In genomic region chr13:24279407-24279761, GRCm38 (mm10) we compare ENCODE assay signal across 8 mouse cellular contexts. TPM values are rescaled to one million over a fixed set of nuclear protein-coding genes. Genes with fewer than 3 reads are reported as not detected.
DNase-seq lines count a peak whose midpoint lies in the region; ATAC-seq and TF ChIP-seq lines count a peak whose summit lies in the region.

No protein-coding gene starts in this region.

- DNase-seq in cerebellum, adult 11 months, result peak; percentile 11
- DNase-seq in cerebellum, postnatal 14 days, result no peak
- no peak for DNase-seq in lung, adult 18-20 months
- no peak for DNase-seq in limb, embryonic 14.5 days (ENCODE audit: low spot score)
- no peak for DNase-seq in adrenal gland, postnatal 10 days
- no peak for DNase-seq in thymus, adult 18-20 months

- no peaks in the 10 kb centered on the region for H3K9me3 ChIP-seq in lung, embryonic 15.5 days
- H3K9me3 ChIP-seq in limb, embryonic 14.5 days (ENCODE audit: control insufficient read depth, low read length), result no peaks in the 10 kb centered on the region
- H3K9me3 ChIP-seq in stomach, embryonic 14.5 days (ENCODE audit: control insufficient read depth, low read depth, low read length), result no peaks in the 10 kb centered on the region

- no peaks in the 10 kb centered on the region for H3K27me3 ChIP-seq in lung, embryonic 15.5 days
- no peaks in the 10 kb centered on the region for H3K27me3 ChIP-seq in limb, embryonic 14.5 days (ENCODE audit: control insufficient read depth, insufficient read depth, low read length)
- no peaks in the 10 kb centered on the region for H3K27me3 ChIP-seq in stomach, embryonic 14.5 days (ENCODE audit: control insufficient read depth, insufficient read depth, low read length)

- H3K4me3 ChIP-seq in lung, embryonic 15.5 days, result peak overlapping the region; percentile 69
- H3K4me3 ChIP-seq in limb, embryonic 14.5 days (replicated peaks; ENCODE audit: low read length), result peak overlapping the region; percentile 76
- peak overlapping the region; percentile 47; the same call in 1 of the 2 replicates for H3K4me3 ChIP-seq in stomach, embryonic 14.5 days (ENCODE audit: low read depth, low read length)

- 0 out of 2 replicates have a peak, but pooled peaks cover 3% of the 10 kb centered on the region for H3K36me3 ChIP-seq in lung, embryonic 15.5 days
- H3K36me3 ChIP-seq in limb, embryonic 14.5 days (ENCODE audit: control insufficient read depth, insufficient read depth, low read length), result peaks cover 3% of the 10 kb centered on the region; the same call in 1 of the 2 replicates
- no peaks in the 10 kb centered on the region for H3K36me3 ChIP-seq in stomach, embryonic 14.5 days (ENCODE audit: control insufficient read depth, insufficient read depth, low read length)

- no peak for TF ChIP-seq POLR2A in limb, embryonic 14.5 days (IDR thresholded peaks at IDR 0.05; ENCODE audit: borderline replicate concordance, extremely low read depth, insufficient read depth, insufficient read length)

- peak overlapping the region; percentile 88 for H3K4me2 ChIP-seq in lung, embryonic 15.5 days
- peak overlapping the region; percentile 87 for H3K4me2 ChIP-seq in limb, embryonic 14.5 days (replicated peaks; ENCODE audit: low read depth, low read length, severe bottlenecking)
- H3K4me2 ChIP-seq in stomach, embryonic 14.5 days (replicated peaks; ENCODE audit: low read depth, low read length), result peak overlapping the region; percentile 81

- peak overlapping the region; percentile 79; the same call in 1 of the 2 replicates for H3K9ac ChIP-seq in lung, embryonic 15.5 days
- peak overlapping the region; percentile 79 for H3K9ac ChIP-seq in limb, embryonic 14.5 days (ENCODE audit: low read depth, low read length, severe bottlenecking)
- no peak overlapping the region for H3K9ac ChIP-seq in stomach, embryonic 14.5 days (replicated peaks; ENCODE audit: low read depth, low read length)

- H3K27ac ChIP-seq in lung, embryonic 15.5 days, result peak overlapping the region; percentile 38; the same call in 1 of the 2 replicates
- H3K27ac ChIP-seq in limb, embryonic 14.5 days (replicated peaks; ENCODE audit: low read depth, low read length), result no peak overlapping the region
- H3K27ac ChIP-seq in stomach, embryonic 14.5 days (ENCODE audit: low read length), result no peak overlapping the region; the same call in 1 of the 2 replicates

- H3K4me1 ChIP-seq in lung, embryonic 15.5 days, result peaks cover 21% of the 10 kb centered on the region; the same call in 1 of the 2 replicates
- peaks cover 16% of the 10 kb centered on the region for H3K4me1 ChIP-seq in limb, embryonic 14.5 days (ENCODE audit: control insufficient read depth, insufficient read depth, low read length)
- H3K4me1 ChIP-seq in stomach, embryonic 14.5 days (ENCODE audit: control insufficient read depth, insufficient read depth, low read length), result 0 out of 2 replicates have a peak, but pooled peaks cover 7% of the 10 kb centered on the region

- ATAC-seq in lung, embryonic 15.5 days (ENCODE audit: borderline replicate concordance, extremely low read depth, low FRiP score, low TSS enrichment), result no peak
- no peak for ATAC-seq in limb, embryonic 14.5 days (ENCODE audit: low FRiP score, low read depth)
- no peak for ATAC-seq in stomach, embryonic 14.5 days (ENCODE audit: insufficient number of reproducible peaks, insufficient read depth, low FRiP score, low read depth)

- 33% methylated on average over 11 of the region's 11 CpGs for WGBS in lung, embryonic 15.5 days
- 46% methylated on average over 11 of the region's 11 CpGs for WGBS in limb, embryonic 14.5 days
- 36% methylated on average over 11 of the region's 11 CpGs for WGBS in stomach, embryonic 14.5 days

RNA-seq across cellular contexts. Expression of gene Carmil1, which starts 1.2 kb away (rescaled TPM):
- polyA plus RNA-seq in lung, embryonic 15.5 days (2015; fragmentation: Nextera tagmentation; extraction: Ambion mirVana), result 43.6 and 46.2 TPM in 2 replicates
- 18.7 and 21.4 TPM in 2 replicates for polyA plus RNA-seq in limb, embryonic 14.5 days (2012; rRNA removed)
- polyA plus RNA-seq in limb, embryonic 14.5 days (2014; fragmentation: Nextera tagmentation; extraction: Ambion mirVana), result 33.9 and 42.8 TPM in 2 replicates
- polyA plus RNA-seq in stomach, embryonic 14.5 days (2014; fragmentation: Nextera tagmentation; extraction: Ambion mirVana), result 34.8 and 35.7 TPM in 2 replicates
- total RNA-seq in adrenal gland, postnatal 10 days (2021), result 10 to 100 TPM; 29.1 to 31.0 TPM

RNA-seq across cellular contexts. Expression of gene Cmah, which starts 47.8 kb away (rescaled TPM):
- polyA plus RNA-seq in lung, embryonic 15.5 days (2015; fragmentation: Nextera tagmentation; extraction: Ambion mirVana), result 0.43 and 0.57 TPM in 2 replicates
- polyA plus RNA-seq in limb, embryonic 14.5 days (2012; rRNA removed), result 0.27 and 0.30 TPM in 2 replicates
- 0.19 and 0.48 TPM in 2 replicates for polyA plus RNA-seq in limb, embryonic 14.5 days (2014; fragmentation: Nextera tagmentation; extraction: Ambion mirVana)
- 0.32 and 0.65 TPM in 2 replicates for polyA plus RNA-seq in stomach, embryonic 14.5 days (2014; fragmentation: Nextera tagmentation; extraction: Ambion mirVana)
- total RNA-seq in adrenal gland, postnatal 10 days (2021), result 1 to 10 TPM; 6.8 to 6.9 TPM
